19 mouse cellular contexts compared by ENCODE assay signal in the genomic region with DNA sequence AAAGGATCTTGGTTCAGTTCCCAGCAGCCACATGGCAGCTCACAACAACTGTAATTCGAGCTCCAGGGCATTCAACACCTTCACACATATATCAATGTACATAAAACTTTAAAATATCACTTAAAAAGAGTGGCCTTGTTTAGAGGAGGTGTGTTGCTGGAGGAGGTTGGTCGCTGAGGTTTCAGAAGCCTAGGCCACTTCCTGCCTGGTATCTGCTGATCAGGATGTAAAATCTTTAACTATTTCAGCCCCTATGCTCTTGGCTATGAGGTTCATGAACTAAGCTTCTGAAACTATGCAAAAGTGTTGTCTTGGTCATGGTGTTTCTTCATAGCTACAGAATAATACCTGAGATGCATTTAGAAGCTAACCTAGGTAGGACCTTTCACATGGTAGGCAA. TPM values are rescaled to one million over a fixed set of nuclear protein-coding genes. Genes with fewer than 3 reads are reported as not detected.
DNase-seq lines count a peak whose midpoint lies in the region; ATAC-seq and TF ChIP-seq lines count a peak whose summit lies in the region.
"Had no signal": no experiment of that assay in that cellular context is flagged by ENCODE, and none has a peak within 500 bp of the region (broad histone marks: within the 10 kb centered on the region; RNA-seq: fewer than 3 reads in every experiment).

No protein-coding gene starts in this region.

- TF ChIP-seq EP300 in MEL (IDR thresholded peaks at IDR 0.05; ENCODE audit: low read depth in 1 of 2, low read length in 2 of 2), result no peak

- peaks cover 7 to 11% of the 10 kb centered on the region in 2 experiments for H3K4me1 ChIP-seq in MEL (ENCODE audit: control insufficient read depth in 1 of 2, insufficient read depth in 2 of 2, low read length in 2 of 2)
- no peaks in the 10 kb centered on the region for H3K4me1 ChIP-seq in hindbrain, embryonic 11.5 days (replicated peaks; ENCODE audit: control insufficient read depth, insufficient read depth, low read length)
- H3K4me1 ChIP-seq: hindbrain, embryonic 13.5 days had no signal

- no peak for TF ChIP-seq CTCF in MEL (IDR thresholded peaks at IDR 0.05 in 2 of 3, conservative IDR thresholded peaks at IDR 0.05 in 1 of 3; ENCODE audit: control insufficient read depth in 1 of 3, insufficient read depth in 1 of 3, low read depth in 2 of 3, low read length in 3 of 3, poor library complexity in 1 of 3, severe bottlenecking in 1 of 3)

- WGBS in hindbrain, embryonic 11.5 days, result 82% methylated on average over 2 of the region's 2 CpGs

- TF ChIP-seq POLR2A in MEL (IDR thresholded peaks at IDR 0.05; ENCODE audit: control insufficient read depth in 1 of 2, insufficient read depth in 1 of 2, low read depth in 1 of 2, low read length in 2 of 2, poor library complexity in 1 of 2), result no peak

- peak; percentile 25 to 34 for DNase-seq in spleen, postnatal 36 days (ENCODE audit: low spot score in 2 of 2)
- DNase-seq in spleen, postnatal 14 days (ENCODE audit: low spot score in 2 of 2), result no peak
- DNase-seq in MEL (ENCODE audit: low read depth, low spot score), result peak; percentile 39
- DNase-seq in thymus, postnatal 36 days, result peak; percentile 9 to 20
- no peak for DNase-seq in gastrocnemius, postnatal 14 days
- DNase-seq in hindbrain, embryonic 11.5 days (ENCODE audit: low spot score), result no peak
- DNase-seq: cerebellum, adult 18-20 months; forebrain, postnatal 0 days; gastrocnemius, postnatal 10 days; kidney, adult 18-20 months; lung, adult 18-20 months had no signal

- H3K4me2 ChIP-seq in hindbrain, embryonic 11.5 days (replicated peaks; ENCODE audit: low read depth, low read length), result no peak overlapping the region
- H3K4me2 ChIP-seq: heart, embryonic 12.5 days; hindbrain, embryonic 13.5 days had no signal

- H3K27ac ChIP-seq in MEL (ENCODE audit: control insufficient read depth, low read depth, low read length), result no peak overlapping the region
- no peak overlapping the region for H3K27ac ChIP-seq in hindbrain, embryonic 11.5 days (ENCODE audit: low read depth, low read length)
- H3K27ac ChIP-seq: hindbrain, embryonic 13.5 days; left cerebral cortex, adult 2 months; stomach, postnatal 0 days had no signal

- peaks cover 27 to 33% of the 10 kb centered on the region in 2 experiments for H3K36me3 ChIP-seq in MEL (ENCODE audit: control insufficient read depth in 1 of 2, insufficient read depth in 2 of 2, low read length in 2 of 2)
- H3K36me3 ChIP-seq in hindbrain, embryonic 11.5 days (ENCODE audit: control insufficient read depth, insufficient read depth, low read length), result peaks cover 7% of the 10 kb centered on the region

- intact Hi-C loops in gastrocnemius, postnatal 14 days (cut with DNase I; ENCODE audit: low total_unique reads), result no loop called here

- peak; percentile 85 for ATAC-seq in megakaryocyte progenitor cell, adult 5-6 weeks (replicated peaks; ENCODE audit: poor library complexity)
- ATAC-seq in hindbrain, embryonic 11.5 days (ENCODE audit: low FRiP score), result no peak
- no peak for ATAC-seq in cerebellum, adult (ENCODE audit: insufficient number of reproducible peaks, low FRiP score, low TSS enrichment)
- ATAC-seq: forebrain, postnatal 0 days had no signal

- H3K4me3 ChIP-seq in MEL (ENCODE audit: control insufficient read depth in 1 of 2, insufficient read depth in 1 of 2, low read depth in 2 of 2, low read length in 2 of 2), result no peak overlapping the region
- H3K4me3 ChIP-seq in hindbrain, embryonic 11.5 days (ENCODE audit: low read depth, low read length), result no peak overlapping the region
- H3K4me3 ChIP-seq: erythroblast, embryonic 14.5 days; heart, embryonic 12.5 days; hindbrain, embryonic 13.5 days; left cerebral cortex, adult 2 months; megakaryocyte, embryonic 14.5 days had no signal

- H3K9me3 ChIP-seq in MEL (replicated peaks; ENCODE audit: insufficient read depth, low read length), result no peaks in the 10 kb centered on the region
- H3K9me3 ChIP-seq in hindbrain, embryonic 11.5 days (ENCODE audit: control insufficient read depth, low read length), result no peaks in the 10 kb centered on the region
- H3K9me3 ChIP-seq: heart, embryonic 12.5 days; hindbrain, embryonic 13.5 days; megakaryocyte, embryonic 14.5 days had no signal

- H3K79me2 ChIP-seq in MEL (ENCODE audit: control insufficient read depth, insufficient read depth, low read length, poor library complexity), result no peaks in the 10 kb centered on the region

- no peak for TF ChIP-seq RAD21 in MEL (IDR thresholded peaks at IDR 0.05; ENCODE audit: low read depth, low read length)

- H3K9ac ChIP-seq in MEL (ENCODE audit: control insufficient read depth, low read depth, low read length, poor library complexity, severe bottlenecking), result no peak overlapping the region
- no peak overlapping the region for H3K9ac ChIP-seq in hindbrain, embryonic 11.5 days (ENCODE audit: low read depth, low read length)
- H3K9ac ChIP-seq: forebrain, postnatal 0 days; heart, embryonic 12.5 days; hindbrain, embryonic 13.5 days had no signal

- H3K27me3 ChIP-seq in MEL (ENCODE audit: control insufficient read depth in 1 of 2, insufficient read depth in 2 of 2, low read length in 2 of 2), result no peaks in the 10 kb centered on the region
- no peaks in the 10 kb centered on the region for H3K27me3 ChIP-seq in hindbrain, embryonic 11.5 days (ENCODE audit: control insufficient read depth, insufficient read depth, low read length)
- H3K27me3 ChIP-seq: heart, embryonic 12.5 days; hindbrain, embryonic 13.5 days; megakaryocyte, embryonic 14.5 days had no signal

TF ChIP-seq in MEL, 35 proteins besides CTCF, POLR2A, EP300 and RAD21:
- TF ChIP-seq E2F4 (IDR thresholded peaks at IDR 0.05; ENCODE audit: borderline replicate concordance, low read depth, low read length), result no peak
- TF ChIP-seq SMC3 (IDR thresholded peaks at IDR 0.05; ENCODE audit: low read depth, low read length), result no peak
- TF ChIP-seq MAFK (IDR thresholded peaks at IDR 0.05; ENCODE audit: borderline replicate concordance, low read depth, low read length), result no peak
- TF ChIP-seq KAT2A (conservative IDR thresholded peaks at IDR 0.05; ENCODE audit: low read depth, low read length), result no peak
- TF ChIP-seq USF1 (IDR thresholded peaks at IDR 0.05; ENCODE audit: low read depth, low read length), result no peak
- TF ChIP-seq ZC3H11A (IDR thresholded peaks at IDR 0.05; ENCODE audit: low read depth, low read length), result no peak
- TF ChIP-seq MEF2A (IDR thresholded peaks at IDR 0.05; ENCODE audit: extremely low read depth, insufficient replicate concordance, low read depth, low read length, poor library complexity, severe bottlenecking), result no peak
- no peak for TF ChIP-seq UBTF (IDR thresholded peaks at IDR 0.05; ENCODE audit: borderline replicate concordance, insufficient read depth, low read depth, low read length)
- TF ChIP-seq GATA1 (IDR thresholded peaks at IDR 0.05; ENCODE audit: low read depth, low read length), result peak; percentile 53
- TF ChIP-seq BHLHE40 (IDR thresholded peaks at IDR 0.05; ENCODE audit: borderline replicate concordance, low read depth, low read length), result no peak
- TF ChIP-seq SIN3A (IDR thresholded peaks at IDR 0.05; ENCODE audit: low read length), result peak; percentile 21; the same call in 1 of the 2 replicates
- TF ChIP-seq RCOR1 (IDR thresholded peaks at IDR 0.05; ENCODE audit: low read depth, low read length), result peak; percentile 41; the same call in 1 of the 2 replicates
- TF ChIP-seq TBP (IDR thresholded peaks at IDR 0.05; ENCODE audit: low read depth, low read length), result no peak
- TF ChIP-seq CHD1 (IDR thresholded peaks at IDR 0.05; ENCODE audit: low read depth, low read length), result no peak

RNA-seq across cellular contexts. Expression of a gene that starts 8.6 kb away (rescaled TPM):
- total RNA-seq in MEL (2012; rRNA removed), result 167 and 185 TPM in 2 replicates
- polyA plus RNA-seq in MEL (2012; ENCODE audit: insufficient read depth in 1 of 2, insufficient read length in 2 of 2, low read depth in 1 of 2, low replicate concordance in 2 of 2, missing spikeins in 1 of 2), result 100 to 1,000 TPM in 1 of 2 experiments, not detected in 1; 173 TPM
- 260 and 261 TPM in 2 replicates for total RNA-seq in megakaryocyte progenitor cell, adult 5-6 weeks (2015)
- 259 and 284 TPM in 2 replicates for total RNA-seq in megakaryocyte progenitor cell, adult 5-6 weeks (2017)
- total RNA-seq in gastrocnemius, postnatal 14 days (2021), result 100 to 1,000 TPM; 197 TPM
- polyA plus RNA-seq in hindbrain, embryonic 11.5 days (2014; fragmentation: Nextera tagmentation; extraction: Ambion mirVana), result 706 TPM in 2 replicates

RNA-seq across cellular contexts. Expression of a gene that starts 10.2 kb away (rescaled TPM):
- total RNA-seq in MEL (2012; rRNA removed), result 11.7 and 15.6 TPM in 2 replicates
- polyA plus RNA-seq in MEL (2012; ENCODE audit: insufficient read depth in 1 of 2, insufficient read length in 2 of 2, low read depth in 1 of 2, low replicate concordance in 2 of 2, missing spikeins in 1 of 2), result 10 to 100 TPM; 12.8 to 25.3 TPM
- total RNA-seq in megakaryocyte progenitor cell, adult 5-6 weeks (2015), result 19.7 and 21.3 TPM in 2 replicates
- total RNA-seq in megakaryocyte progenitor cell, adult 5-6 weeks (2017), result 17.4 and 18.4 TPM in 2 replicates
- total RNA-seq in gastrocnemius, postnatal 14 days (2021), result 1 to 10 TPM; 2.1 to 2.6 TPM
- 10.5 and 13.1 TPM in 2 replicates for polyA plus RNA-seq in hindbrain, embryonic 11.5 days (2014; fragmentation: Nextera tagmentation; extraction: Ambion mirVana)

RNA-seq across cellular contexts. Expression of a gene that starts 29.1 kb away (rescaled TPM):
- 13.5 and 14.3 TPM in 2 replicates for total RNA-seq in MEL (2012; rRNA removed)
- polyA plus RNA-seq in MEL (2012; ENCODE audit: insufficient read depth in 1 of 2, insufficient read length in 2 of 2, low read depth in 1 of 2, low replicate concordance in 2 of 2, missing spikeins in 1 of 2), result 10 to 100 TPM in 1 of 2 experiments, not detected in 1; 19.5 TPM
- total RNA-seq in megakaryocyte progenitor cell, adult 5-6 weeks (2015), result 53.4 and 70.1 TPM in 2 replicates
- 55.6 and 102 TPM in 2 replicates for total RNA-seq in megakaryocyte progenitor cell, adult 5-6 weeks (2017)
- 10 to 100 TPM; 11.1 to 13.5 TPM for total RNA-seq in gastrocnemius, postnatal 14 days (2021)
- 61.6 and 64.9 TPM in 2 replicates for polyA plus RNA-seq in hindbrain, embryonic 11.5 days (2014; fragmentation: Nextera tagmentation; extraction: Ambion mirVana)

Comparison
In these comparisons a context has a peak if more than half of its experiments do, and no peak if none do; other contexts are left out.
1. DNase-seq: peak in spleen, postnatal 36 days (2 of 2), MEL (single experiment) and thymus, postnatal 36 days (2 of 2); none in spleen, postnatal 14 days (0 of 2), gastrocnemius, postnatal 14 days (single experiment) and hindbrain, embryonic 11.5 days (single experiment).